Mouse (Mus musculus) layer of hippocampus, adult 8-10 months (tissue): ENCODE results near the gene Gpr55. TPM values are rescaled to one million over a fixed set of nuclear protein-coding genes. Genes with fewer than 3 reads are reported as not detected.
"Not testable (repeated sequence)": the region's sequence is repeated elsewhere in the genome, so short reads cannot be mapped to it uniquely, and the experiment has no call there.

Source experiments
- DNase-seq, 2 experiments: peaks; one replicate each; pipeline ENCODE4 v3.0.0; 2022; ENCODE audit warnings: low spot score in 2 of 2
- total RNA-seq, 4 experiments: library from RNA; stranded (reverse); gene quantifications; 2 replicates each; pipeline ENCODE4 v1.2.4; 2022

Gene Gpr55
- under 1 TPM in 3 of 4 experiments, not detected in 1; 0.08 to 0.52 (median 0.25) TPM for total RNA-seq

GRCm38 (mm10) chr1:85960873-85961272, at the start of gene Gpr55:
Gpr55 (minus strand) TSS chr1:85961007.
- no peak for DNase-seq

DNA sequence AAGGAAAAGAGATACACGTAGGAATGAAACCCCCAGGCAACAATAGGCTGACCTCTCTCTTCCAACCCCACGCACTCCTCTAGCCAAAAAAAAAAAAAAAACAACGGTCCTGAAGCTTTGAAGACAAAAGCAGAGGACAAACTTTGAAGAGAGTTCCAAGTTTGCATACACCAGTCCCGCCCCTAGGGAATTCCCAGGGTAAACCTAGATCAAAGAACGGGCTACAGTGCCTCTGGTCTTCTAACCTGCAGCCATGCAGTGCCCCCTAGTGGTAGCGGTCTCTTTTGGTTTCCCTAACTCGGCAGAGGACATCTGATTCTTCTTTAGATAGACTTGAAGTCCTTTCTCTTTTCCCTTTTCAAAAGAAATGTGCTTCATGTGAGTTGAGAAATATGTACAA, 47.0 kb upstream of the Gpr55 start:
- DNase-seq: peak; percentile 80 to 91

GRCm38 (mm10) chr1:86006040-86006439, 45.2 kb upstream of the Gpr55 start:
- DNase-seq: no peak

DNA sequence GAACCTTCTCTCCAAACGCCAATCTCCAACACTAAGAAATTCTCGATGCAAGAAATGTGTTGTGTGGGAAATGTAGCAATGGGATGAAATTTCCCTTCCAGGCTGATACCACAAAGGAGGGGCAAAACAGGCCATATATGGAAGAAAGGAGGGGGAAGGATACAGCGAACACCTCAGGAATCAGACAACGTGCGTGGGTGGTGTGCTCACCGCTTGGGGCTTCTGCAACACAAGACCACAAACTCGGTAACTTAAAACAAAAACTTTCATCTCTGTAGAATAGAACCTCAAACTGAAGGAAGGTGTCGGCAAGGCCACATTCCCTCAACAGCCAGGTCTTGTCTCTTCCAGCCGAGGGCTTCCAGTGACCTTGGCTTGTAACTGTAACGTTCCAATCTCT, 44.7 kb upstream of the Gpr55 start:
- DNase-seq: no peak

- no peak for DNase-seq
Measured at GRCm38 (mm10) chr1:85999853-86000570, 39.2 kb upstream of the Gpr55 start.

DNA sequence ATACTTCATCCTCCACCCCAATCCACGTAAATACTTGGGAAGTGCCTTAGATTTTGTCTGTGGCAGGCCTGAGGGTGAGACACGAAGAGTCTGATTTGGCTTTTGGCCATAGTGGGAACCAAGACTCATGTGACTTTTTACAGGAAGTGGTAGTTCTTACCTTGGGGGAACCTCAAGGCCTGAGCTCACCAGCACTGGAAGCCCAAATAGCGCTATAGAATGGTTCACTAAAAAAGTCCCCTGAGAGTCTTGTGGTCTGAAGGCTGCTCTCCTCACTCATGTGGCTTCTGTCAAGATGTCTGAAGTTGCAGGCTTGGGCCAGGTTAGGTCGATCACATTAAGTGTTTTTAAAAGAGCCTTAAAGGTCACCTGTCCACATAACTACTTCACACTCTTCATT, 37.2 kb upstream of the Gpr55 start:
- DNase-seq: no peak

DNA sequence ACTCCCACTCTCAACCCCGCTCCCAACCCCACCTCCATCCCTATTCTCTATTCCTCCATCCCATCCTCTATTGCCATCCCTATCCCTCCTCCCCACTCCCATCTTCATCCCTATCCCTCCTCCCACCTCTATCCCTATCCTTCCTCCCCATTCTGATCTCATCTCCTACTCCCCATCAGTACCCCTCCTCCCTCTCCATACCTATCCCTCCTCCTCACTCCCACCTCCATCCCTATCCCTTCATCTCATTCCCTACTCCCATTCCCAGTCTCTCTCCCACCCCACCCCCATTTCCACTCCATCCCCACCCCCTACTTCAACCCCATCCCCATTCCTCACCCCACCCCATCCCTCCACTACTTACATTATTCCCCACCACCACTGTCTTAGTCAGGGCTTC, 36.4 kb upstream of the Gpr55 start:
- no peak for DNase-seq

DNA sequence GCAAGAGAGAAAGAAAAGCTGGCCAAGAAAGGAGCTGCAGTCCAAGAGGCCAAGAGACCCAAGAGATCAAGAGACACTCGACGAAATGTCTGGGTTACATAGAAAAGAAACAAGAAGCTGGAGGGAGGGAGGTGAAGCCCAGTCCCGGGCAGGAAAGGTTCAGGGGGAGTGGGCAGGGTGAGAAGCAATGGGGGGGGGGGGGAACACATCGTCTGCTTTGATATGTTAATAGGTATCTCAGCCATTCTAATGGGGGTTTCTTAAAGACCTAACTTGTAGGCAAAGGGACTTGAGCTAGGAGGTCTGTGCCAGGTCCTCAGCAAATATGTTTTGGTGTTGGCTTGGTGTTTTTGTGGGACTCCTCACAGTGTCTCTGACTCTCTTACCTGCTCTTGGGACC, 32.7 kb upstream of the Gpr55 start:
- no peak for DNase-seq

DNA sequence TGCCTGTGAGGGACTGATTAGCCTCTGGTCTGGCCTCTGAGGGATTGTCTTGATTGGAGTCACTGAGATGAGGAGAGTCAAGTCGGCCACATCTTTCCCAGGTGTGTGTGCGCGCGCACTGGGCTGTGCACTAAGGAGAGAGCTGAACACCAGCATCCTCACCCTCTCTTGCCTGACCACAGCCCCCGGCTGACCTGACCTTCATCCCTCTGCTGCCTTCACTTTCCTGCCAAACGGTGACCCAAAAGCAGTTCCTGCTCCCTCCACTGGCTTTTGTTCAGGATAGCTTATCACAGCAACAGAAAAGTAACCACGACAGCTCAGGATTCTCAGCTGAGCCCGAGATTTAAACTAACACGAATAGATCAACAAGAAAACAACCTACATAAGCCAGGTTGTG, 31.4 kb upstream of the Gpr55 start:
- no peak for DNase-seq

DNA sequence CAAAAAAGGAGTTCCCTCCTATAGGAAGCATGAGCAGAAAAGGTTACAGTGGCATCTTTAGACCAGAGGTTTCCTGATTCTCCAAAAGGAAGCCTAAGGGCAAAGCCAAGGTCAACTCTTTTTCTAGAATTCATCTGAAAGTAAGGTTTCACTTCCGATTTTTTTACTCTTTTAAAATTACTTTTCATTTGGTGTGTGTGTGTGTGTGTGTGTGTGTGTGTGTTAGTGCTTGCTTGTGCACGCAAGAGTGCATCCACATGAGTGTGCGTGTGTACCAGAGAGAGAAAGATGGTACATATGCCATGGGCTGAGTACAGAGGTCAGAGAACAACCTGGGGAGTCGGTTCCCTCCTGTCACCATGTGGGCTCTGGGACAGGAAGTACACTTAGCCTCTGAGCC, 28.1 kb upstream of the Gpr55 start:
- not testable (repeated sequence) for DNase-seq

GRCm38 (mm10) chr1:85988351-85988750, 27.5 kb upstream of the Gpr55 start:
- DNase-seq: no peak

DNA sequence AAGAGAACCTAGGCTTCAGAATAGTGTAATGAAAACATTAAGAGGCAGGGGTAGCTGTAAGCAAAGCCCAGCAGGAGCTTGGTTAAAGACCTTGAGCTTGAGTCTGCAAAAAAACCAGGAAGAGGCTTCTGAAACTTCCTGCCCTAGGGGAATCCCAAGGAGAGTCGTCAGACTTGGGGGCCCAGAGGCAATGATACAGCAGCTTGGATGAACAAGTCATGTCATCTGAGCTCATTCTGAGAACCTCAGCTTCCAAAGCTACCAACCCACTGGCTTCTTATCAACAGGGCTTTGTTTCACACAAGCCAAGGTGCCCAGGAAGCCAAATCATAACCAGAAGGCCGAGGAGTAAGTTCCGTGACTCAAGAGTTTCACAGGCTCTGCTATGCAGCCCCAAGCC, 25.0 kb upstream of the Gpr55 start:
- DNase-seq: no peak

DNA sequence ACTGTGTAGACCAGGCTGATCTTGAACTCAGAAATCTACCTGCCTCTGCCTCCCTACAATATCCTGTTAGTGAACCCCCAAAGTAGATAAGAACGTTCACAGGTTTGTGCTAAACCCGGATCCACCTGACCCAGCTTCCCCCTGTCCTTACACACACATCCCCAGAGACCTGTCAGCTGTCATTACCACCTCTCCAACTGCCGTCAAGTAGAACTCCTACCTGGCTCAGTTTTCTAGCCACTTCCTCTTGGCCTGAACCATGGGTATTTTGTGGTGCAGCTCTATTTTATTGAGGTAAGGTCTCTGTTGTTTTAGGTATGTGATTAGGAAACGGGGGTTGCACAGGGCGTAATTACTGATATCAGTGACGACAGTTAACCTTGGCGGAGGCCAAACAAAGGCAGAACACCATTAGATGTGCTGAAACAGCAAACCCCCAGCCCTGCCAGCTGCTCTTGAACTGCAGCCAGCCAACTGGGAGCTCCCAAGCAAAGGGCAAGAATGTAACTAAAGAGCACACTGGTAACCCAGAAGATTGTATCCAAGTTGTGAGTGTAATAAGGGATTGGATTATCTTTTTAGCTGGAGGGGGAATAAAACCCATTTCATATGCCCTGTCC, 21.0 kb upstream of the Gpr55 start:
- DNase-seq: no peak

DNA sequence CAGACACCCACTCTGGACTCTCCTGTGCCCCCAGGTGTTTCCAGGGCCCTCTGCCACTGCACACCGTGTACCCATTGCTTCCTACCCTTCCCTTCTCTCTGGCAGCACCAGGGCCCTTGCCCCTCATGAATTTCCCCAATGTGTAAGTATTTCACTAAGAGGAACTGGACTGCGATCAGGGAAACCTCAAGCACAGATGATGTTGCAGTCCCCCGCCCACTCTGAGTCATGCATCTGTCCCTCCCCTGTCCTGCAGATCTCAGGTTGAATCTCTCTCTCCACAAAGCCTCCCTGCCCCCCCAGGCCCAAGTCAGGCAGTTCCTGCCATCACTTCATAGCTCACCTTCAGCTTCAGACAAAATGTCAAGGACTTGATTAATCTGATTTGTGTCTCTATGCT, 16.9 kb upstream of the Gpr55 start:
- no peak for DNase-seq

GRCm38 (mm10) chr1:85973468-85973877, 12.7 kb upstream of the Gpr55 start:
- DNase-seq: no peak

- no peak for DNase-seq
Measured at GRCm38 (mm10) chr1:85972341-85972740, 11.5 kb upstream of the Gpr55 start.

- DNase-seq: no peak
Measured at GRCm38 (mm10) chr1:85971070-85971469, 10.3 kb upstream of the Gpr55 start.

DNA sequence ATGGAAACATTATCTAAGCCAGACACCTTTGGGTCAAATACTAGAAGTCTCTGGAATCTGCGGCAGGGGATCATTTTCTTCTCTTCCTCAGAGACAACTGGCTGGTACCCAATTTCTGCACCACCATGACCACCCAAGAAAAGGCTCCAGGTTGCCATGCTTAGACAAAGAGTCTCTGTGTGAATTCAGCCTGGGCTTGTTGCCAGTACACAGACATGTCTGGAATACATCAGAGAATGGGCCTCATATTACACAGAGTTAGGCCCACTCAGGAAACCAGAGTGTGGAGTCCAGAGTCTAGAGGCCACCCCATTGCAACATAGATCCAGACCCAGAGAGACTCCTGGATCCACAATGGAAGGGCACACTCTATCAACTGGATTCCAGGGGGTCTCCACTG, 8.7 kb upstream of the Gpr55 start:
- peak; percentile 34 to 56 for DNase-seq

DNA sequence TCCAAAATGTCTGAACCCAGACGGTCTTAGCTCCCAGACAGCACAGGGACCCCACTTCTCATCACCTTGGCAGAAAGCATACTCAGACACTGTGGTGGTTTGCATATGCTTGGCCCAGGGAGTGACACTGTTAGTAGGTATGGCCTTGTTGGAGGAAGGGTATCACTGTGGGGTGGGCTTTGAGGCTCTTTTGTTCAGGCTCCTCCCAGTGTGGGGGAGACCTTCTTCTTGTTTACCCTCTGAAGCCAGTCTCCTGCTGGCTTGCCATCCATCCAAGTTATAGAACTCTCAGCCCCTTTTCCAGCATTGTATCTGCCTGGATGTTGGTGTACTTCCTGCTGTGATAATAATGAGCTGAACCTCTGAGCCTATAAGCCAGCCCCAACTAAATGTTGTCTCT, 8.3 kb upstream of the Gpr55 start:
- DNase-seq: no peak

DNA sequence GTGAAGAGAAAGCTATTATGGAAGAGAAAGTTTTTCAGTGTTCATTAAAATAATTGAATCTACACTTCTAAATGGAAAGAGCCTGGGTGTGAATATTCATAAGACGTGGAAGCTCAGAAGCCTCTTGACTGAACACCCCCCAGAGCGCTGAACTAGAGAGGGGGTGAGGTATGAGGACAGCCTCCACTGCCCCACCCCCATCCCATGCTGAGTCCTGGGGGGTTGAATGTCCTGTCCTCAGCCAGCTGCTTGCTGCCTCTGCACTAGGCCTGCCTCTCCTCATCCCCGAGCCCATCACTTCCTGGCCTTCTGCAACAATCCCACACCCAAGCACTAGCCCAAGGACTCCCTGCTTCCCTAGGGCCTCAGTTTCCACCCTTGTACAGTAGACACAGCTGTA, 5.0 kb upstream of the Gpr55 start:
- DNase-seq: no peak

- DNase-seq: no peak
Measured at GRCm38 (mm10) chr1:85962081-85962480, 1.3 kb upstream of the Gpr55 start.

- DNase-seq: no peak
Measured at GRCm38 (mm10) chr1:85959889-85960276, 924 bp downstream of the Gpr55 start.

- DNase-seq: no peak
Measured at GRCm38 (mm10) chr1:85959129-85959888, 1.5 kb downstream of the Gpr55 start.
